Mouse (Mus musculus) adrenal gland, postnatal 14 days (tissue): ENCODE results near the gene Wwp2. TPM values are rescaled to one million over a fixed set of nuclear protein-coding genes. Genes with fewer than 3 reads are reported as not detected.

Experiments
- DNase-seq: peaks from one replicate; pipeline ENCODE4 v3.0.0; 2021; ENCODE audit warnings: mixed read lengths
- total RNA-seq: library from RNA; stranded (reverse); gene quantifications from 2 replicates; pipeline ENCODE4 v1.2.3, GENCODE M21; 2021

The Wwp2 gene
- total RNA-seq, 1 experiment from 2014 or later: 27.7 TPM

GRCm38 (mm10) chr8:107560820-107561536, 124.8 kb downstream of the Wwp2 start:
- DNase-seq: no peak

GRCm38 (mm10) chr8:107562164-107562563, 126.0 kb downstream of the Wwp2 start:
- peak; percentile 37 for DNase-seq

- DNase-seq: no peak
Observed at GRCm38 (mm10) chr8:107571046-107571445, 134.9 kb downstream of the Wwp2 start.

GRCm38 (mm10) chr8:107571486-107572135, 135.4 kb downstream of the Wwp2 start:
- no peak for DNase-seq

- peak; percentile 89 for DNase-seq
Observed at GRCm38 (mm10) chr8:107572497-107572896, 136.3 kb downstream of the Wwp2 start.

- no peak for DNase-seq
Observed at GRCm38 (mm10) chr8:107574771-107575170, 138.6 kb downstream of the Wwp2 start.

GRCm38 (mm10) chr8:107576702-107577101, 140.5 kb downstream of the Wwp2 start:
- peak; percentile 89 for DNase-seq

GRCm38 (mm10) chr8:107577640-107578039, 141.5 kb downstream of the Wwp2 start:
- DNase-seq: no peak

- no peak for DNase-seq
Observed at GRCm38 (mm10) chr8:107578132-107578531, 142.0 kb downstream of the Wwp2 start.

GRCm38 (mm10) chr8:107578541-107578940, 142.4 kb downstream of the Wwp2 start:
- no peak for DNase-seq

GRCm38 (mm10) chr8:107580879-107581278, 144.7 kb downstream of the Wwp2 start:
- DNase-seq: no peak

- no peak for DNase-seq
Observed at GRCm38 (mm10) chr8:107581536-107581935, 145.4 kb downstream of the Wwp2 start.

- no peak for DNase-seq
Observed at GRCm38 (mm10) chr8:107582136-107582535, 146.0 kb downstream of the Wwp2 start.

- DNase-seq: no peak
Observed at GRCm38 (mm10) chr8:107587429-107587994, 151.3 kb downstream of the Wwp2 start.

- peak; percentile 97 for DNase-seq
Observed at GRCm38 (mm10) chr8:107587995-107588780, 152.0 kb downstream of the Wwp2 start, which contains the start of gene Psmd7. TSS of gene Psmd7 (minus strand) at chr8:107588464.

- DNase-seq: no peak
Observed at GRCm38 (mm10) chr8:107593967-107594729, 158.0 kb downstream of the Wwp2 start.

GRCm38 (mm10) chr8:107594817-107595216, 158.7 kb downstream of the Wwp2 start:
- DNase-seq: no peak

GRCm38 (mm10) chr8:107597731-107598130, 161.6 kb downstream of the Wwp2 start:
- no peak for DNase-seq

GRCm38 (mm10) chr8:107599691-107600090, 163.5 kb downstream of the Wwp2 start:
- DNase-seq: no peak

GRCm38 (mm10) chr8:107603026-107603425, 166.9 kb downstream of the Wwp2 start:
- DNase-seq: peak; percentile 82
